Mouse (Mus musculus) mature B cell (primary cell): ENCODE results near the gene Mcf2l.

Source experiments
- in situ Hi-C: fragments of 300-500 bp; cut with MboI; formaldehyde crosslinking; loops from 2 replicates; pipeline ENCODE4 v1.14.3; 2019

Gene Mcf2l

DNA sequence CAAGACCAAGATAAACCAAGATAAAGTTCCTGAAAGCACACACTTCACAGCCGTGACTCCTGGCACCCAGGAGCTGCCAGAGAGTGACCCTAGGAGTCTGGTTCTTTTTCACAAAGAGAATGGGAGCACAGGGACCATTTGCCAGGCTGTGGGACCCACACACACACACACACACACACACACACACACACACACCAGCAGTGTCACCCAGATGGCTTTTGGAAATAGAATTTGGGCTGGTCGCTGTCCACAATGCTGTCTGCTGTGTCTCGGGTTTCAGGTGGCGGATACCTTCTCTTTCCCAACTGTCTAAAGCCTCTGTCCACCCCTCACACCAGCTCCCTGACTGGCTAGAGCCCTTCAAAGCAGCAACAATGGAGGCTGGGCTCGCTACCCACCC is 120.9 kb downstream of the Mcf2l start:
- in situ Hi-C loops = no loop called here

DNA sequence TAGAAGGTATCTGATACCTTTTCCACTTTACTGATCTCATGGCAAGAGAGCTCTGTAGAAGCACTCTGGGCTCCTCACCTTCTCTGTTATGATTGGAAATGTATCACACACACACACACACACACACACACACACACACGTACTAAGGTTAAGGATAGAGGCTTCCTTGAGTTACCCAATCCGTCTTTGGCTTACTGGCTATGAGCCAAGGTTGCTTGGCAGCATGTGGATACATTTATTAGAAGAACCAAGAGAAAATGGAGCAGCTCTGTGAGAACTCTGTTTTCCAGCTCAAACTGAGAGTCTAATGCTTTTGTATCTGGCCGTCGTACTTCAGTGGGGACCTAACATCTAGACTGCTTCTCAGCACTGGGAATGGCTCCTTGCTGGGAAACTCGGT is 121.9 kb downstream of the Mcf2l start:
- in situ Hi-C loops = no loop called here

DNA sequence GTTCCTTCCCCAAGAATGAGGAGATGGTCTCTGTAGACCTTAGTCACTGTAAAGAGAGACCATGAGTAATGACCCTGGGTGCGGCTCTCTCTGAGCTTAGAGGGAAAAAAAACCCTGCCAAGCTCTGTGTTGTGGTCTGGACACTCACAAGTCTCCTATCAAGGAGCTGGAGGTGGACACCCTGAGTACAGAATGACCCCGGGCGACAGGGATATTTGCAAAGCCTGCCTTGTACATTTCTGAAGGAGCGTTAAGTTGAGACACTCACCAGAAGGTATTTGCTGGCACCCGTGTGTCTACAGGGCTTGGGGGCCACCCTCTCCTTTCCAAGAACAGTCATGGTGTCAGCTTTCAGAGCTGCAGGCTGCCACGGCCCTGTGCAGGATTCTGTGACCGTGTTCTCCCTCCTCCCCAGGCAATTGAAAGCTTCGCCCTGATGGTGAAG is 123.2 kb downstream of the Mcf2l start:
- in situ Hi-C loops = no loop called here

DNA sequence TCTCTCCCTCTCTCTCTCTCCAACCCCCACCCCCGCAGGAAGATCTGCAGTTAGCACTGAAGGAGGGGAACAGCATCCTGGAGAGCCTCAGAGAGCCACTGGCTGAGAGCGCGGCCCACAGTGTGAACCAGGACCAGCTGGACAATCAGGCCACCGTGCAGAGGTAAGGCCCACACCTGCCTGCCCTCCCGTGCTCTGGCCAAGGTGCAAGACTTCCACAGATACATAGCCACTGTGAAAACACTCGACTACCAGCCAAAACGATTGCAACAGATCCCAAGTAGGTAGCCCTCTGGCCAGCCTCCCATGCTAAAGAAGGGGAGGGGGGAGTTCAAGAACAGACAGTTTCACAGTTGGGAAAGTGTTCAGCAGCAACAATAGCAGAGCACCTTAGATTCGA is 124.7 kb downstream of the Mcf2l start:
- in situ Hi-C loops = no loop called here

DNA sequence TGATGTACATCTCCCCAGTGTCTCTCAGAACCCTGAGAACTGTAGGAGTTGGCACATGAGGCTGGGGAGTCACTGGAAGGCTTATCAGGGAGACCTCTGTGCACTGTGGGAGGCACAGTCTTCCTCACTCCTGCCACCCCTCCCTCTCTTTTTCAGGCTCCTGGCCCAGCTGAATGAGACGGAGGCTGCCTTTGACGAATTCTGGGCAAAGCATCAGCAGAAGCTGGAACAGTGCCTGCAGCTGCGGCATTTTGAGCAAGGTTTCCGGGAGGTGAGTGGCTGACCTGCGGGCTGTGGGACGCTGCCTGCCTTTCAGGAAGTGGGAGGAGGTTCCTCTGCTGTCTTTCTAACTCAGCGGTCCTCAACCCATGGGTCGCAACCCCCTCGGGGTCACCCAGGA is 126.2 kb downstream of the Mcf2l start:
- in situ Hi-C loops = no loop called here

DNA sequence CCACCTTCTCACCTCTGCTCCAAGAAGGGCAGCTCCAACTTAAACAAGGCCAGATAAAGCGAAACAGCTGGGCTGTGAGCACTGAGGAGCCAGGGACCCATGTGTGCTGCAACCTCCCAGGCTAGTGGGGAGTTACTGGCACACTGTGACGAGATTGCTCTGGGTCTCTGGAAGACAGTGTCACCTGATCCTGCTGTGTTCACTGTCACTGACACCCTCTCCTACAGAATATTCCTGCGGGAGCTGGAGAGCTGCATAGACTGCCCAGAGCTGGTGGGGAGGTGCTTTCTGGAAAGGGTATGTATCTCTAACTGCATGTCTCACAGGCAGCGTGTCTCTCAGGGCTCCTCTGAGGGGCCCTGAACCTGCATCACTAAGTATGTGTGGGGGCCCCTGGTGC is 133.9 kb downstream of the Mcf2l start:
- in situ Hi-C loops = no loop called here

DNA sequence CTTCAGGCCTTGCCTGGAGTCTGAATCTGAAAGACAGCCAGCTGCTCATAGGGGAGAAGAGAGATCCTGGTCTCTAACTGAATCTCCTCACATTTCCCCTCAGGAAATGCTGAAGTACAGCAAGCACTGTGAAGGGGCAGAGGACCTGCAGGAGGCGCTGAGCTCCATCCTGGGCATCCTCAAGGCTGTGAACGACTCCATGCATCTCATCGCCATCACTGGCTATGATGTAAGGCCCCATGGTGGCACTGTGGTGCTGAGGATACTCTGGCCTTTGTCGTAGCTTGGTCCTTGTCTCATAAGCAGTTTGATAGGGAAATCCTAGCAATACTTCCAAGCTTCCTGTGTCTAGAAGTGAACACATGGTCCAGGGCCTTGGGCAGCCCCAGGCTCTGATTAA is 136.7 kb downstream of the Mcf2l start:
- in situ Hi-C loops = no loop called here

DNA sequence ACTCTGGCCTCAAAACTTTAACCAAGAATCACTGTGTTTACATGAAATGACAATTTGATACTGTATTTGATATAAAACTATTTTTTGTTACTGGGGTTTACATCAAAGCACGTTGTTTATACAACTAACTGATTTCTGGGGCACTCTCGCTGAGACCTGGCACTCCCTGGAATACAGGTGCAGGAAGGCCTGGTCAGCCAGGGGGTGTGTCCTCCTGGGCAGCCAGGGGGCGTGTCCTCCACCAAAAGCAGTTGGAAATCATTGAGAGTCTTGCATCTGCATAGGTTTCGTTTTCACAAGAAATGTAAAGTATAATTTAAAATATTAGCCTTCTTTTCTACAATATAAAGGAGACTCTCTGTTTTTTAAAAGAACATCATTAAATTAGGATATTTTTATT is 146.0 kb downstream of the Mcf2l start:
- in situ Hi-C loops = no loop called here

DNA sequence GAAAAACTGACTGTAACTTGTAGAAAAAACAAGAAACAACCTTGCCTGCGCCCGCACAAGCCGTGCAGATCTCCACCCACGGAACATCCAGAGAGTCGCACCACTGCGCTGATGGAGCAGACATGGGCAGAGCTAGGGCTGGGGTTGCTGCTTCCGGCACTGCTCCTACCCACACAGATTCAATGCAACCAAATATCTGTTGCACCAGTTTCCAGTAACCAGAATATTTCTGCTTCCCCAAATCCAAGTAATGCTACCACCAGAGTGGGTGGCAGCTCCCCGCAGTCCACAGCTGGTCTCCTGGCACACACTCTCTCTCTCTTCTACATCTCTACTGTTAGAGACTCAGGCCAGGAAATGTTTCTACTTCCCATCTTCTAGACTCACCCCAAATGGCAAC is 148.2 kb downstream of the Mcf2l start:
- in situ Hi-C loops = no loop called here

DNA sequence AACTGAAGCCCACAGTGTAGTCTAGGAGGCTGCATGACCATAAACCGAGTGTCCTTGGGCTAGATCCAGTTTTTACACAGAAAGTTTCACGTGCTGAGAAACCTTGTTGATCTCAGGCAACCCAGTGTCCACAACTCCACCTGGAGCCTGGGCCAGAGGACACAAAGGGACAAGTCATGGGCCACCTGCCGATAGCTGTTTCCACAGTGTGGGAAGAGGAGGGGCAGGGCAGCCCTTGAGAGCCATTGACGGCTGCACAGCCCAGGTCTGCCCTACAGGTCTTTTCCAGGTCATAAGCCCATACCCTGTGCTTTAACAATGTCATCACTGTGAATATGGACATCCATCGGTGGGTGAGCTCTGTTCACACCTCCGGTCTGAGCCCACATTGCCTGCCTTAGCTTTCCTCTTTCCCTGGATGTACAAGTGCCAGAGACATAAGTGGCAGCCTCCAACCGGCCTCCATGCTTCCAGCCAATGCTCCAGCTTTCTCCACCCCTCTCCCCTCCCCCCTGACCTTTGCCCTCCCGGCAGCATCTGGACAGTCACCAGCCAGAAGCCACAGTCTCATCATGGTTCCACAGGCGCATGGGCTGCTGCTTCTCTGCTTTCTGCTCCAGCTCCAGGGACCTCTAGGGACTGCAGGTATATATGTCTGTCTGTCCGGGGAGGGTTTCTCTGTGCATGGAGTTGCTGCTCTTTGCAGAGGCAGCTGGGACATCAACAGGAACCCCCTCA is 152.1 kb downstream of the Mcf2l start, which contains the start of gene F7:
TSS of gene F7 (plus strand) at position 548 of the 738 bp plus-strand sequence.
- in situ Hi-C loops = no loop called here

DNA sequence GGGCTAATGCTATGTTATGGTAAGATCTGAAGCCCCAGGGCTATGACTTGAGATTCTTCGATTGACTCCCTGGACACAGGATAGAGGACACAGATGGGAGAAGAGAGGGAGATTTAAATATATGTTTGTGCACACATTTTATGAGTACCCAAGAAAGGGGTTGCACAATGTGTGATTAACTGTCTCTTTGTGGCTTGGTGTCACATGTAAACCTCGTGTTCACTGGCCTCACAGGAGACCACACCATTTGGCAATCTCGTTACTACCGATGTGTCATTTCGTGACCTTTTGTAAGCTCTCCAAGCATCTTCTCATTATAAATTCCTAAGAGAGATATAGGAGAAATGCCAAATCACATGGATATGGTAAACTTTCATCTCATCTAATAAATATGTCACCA is 154.0 kb downstream of the Mcf2l start:
- in situ Hi-C loops = no loop called here

DNA sequence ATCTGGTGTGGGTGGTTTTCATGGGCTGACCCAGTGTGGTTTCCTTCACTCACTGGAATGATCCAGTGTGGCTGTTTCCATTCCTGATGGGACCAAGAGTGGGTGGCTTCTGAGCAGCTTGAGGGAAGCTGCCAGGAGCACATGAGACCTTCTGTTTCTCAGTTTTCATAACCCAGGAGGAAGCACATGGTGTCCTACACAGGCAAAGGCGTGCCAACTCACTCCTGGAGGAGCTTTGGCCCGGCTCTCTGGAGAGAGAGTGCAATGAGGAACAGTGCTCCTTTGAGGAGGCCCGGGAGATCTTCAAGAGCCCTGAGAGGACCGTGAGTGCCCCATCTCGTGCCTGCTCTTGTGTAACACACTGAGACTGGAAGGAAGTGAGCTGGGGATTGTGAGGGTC is 154.9 kb downstream of the Mcf2l start:
- in situ Hi-C loops = no loop called here

DNA sequence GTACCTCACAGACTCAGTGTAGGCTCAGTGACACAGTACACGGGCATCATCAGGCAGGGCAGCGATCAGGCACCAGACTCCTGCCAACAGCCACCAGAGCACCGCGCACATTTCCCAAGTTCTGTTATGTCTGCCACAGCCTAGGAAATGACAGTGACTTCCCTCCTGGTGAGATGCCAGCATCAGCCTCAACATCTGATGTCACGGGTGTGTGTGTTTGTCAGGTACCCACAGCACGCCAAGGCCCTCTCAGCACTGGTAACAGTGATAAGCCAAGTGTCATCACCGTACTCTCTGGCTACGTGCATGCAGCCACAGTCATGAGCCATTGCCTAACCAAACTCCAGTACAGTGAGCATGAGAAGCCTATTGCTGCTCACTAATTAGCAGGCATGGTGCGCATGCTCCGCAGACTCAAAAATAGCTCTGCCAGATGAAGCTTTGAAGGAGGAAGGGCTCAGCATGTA is 162.8 kb downstream of the Mcf2l start:
- in situ Hi-C loops = no loop called here

DNA sequence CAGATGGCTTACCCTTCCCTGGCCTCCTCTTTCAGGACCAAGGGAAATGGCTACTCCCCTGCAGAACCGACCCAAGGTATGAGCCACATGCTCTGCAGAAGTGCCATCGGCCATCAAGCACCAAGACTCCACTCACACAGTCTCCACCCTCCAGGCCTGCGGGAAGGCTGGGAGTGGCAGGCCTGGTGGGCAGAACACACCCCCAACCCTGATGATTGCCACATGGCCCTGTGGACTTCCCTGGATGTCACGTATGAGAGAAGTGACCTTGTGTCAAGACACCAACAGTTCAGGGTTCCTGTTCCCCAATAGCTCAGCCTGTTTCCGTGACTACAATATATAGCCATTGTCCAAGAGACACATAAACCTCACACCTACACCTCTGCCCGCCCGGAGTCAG is 163.4 kb downstream of the Mcf2l start, which contains the start of gene F10:
TSS of gene F10 (plus strand) at position 294 of the 400 bp plus-strand sequence.
- in situ Hi-C loops = no loop called here

DNA sequence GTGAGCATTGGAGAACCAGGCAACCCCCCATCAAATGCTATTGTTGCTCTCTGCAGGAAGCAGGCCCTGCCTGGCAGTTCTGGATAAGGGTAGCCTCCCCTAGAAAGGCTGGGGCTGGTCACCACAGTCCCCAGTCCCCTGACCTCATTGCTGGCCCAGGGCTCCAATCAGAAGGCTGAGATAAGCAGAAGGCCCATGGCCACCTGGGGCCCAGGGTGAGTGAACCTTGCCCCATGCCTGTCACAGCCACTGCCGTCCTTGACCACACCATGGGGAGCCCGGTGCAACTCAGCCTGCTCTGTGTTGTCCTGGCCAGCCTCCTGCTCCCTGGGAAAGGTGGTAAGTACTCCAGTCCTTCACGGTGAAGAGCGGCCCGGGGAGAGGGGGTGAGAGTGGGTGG is 164.0 kb downstream of the Mcf2l start:
- in situ Hi-C loops = no loop called here

DNA sequence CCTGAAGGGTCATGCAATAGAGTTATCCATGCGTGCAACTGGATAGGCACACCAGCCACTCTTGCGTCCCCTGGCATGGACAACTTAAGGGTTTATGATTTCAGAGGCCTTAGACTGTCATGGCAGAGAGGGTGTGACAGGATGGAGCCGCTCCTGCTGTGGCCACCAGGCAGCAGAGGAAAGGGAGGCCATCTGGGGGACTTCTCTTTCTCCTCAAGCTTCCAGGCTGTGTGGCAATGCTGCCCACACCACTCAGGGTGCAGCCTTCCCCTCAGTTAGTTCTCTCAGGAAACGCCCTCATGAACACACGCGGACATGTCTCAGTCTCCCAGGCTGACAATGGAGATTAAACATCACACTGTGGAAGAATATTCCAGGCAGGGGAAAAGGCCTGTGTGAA is 165.4 kb downstream of the Mcf2l start:
- in situ Hi-C loops = no loop called here

DNA sequence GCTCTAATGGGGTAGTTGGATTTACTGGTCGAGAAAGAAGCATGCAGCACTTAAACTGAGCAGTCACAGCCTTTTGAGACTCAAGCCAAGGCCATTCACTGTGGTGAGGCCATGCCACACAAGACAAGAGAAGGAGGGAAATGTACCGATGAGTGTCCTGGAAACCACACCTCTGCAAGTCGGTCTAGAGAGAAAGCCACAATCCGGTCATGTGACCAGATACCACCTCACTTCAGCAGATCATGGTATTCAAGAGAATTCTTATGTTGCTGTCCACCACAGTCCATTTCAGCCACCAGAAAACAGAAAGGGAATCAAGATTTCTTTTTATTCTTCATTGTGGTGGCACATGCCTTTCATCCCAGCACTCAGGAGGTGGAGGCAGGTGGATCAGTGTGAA is 167.9 kb downstream of the Mcf2l start:
- in situ Hi-C loops = no loop called here

DNA sequence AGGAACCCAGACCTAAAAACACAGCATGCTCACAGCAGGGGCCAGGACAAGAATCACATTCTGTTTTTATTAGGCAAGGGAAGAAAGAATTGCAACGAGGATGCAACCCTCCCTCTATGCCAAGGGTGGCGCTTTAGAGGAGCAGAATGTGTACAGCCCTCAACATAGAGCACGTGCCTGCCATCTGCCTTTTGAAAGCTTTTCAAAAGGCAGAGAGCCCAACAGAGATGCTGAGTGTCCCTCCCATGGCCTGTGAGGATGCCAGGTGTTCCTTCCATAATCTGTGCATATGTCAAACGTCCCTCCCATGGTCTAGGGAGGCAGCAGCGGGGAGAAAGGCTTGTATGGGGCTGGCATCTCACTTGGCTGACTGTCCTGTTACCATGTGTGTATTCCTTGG is 174.0 kb downstream of the Mcf2l start:
- in situ Hi-C loops = no loop called here

DNA sequence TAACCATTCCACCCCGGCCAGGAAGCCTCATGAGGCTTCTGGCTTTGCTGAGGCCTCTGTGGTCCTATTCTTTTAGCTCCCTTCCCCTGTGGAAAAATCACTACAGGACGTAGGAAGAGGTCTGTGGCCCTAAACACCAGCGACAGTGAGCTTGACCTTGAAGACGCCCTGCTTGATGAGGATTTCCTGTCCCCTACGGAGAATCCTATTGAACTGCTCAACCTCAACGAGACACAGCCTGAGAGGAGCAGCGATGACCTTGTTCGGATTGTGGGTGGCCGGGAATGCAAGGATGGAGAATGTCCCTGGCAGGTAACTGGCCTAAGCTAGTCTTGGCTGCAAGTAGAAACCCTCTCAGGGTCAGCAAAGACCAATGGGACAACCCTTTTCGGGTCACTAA is 176.9 kb downstream of the Mcf2l start:
- in situ Hi-C loops = no loop called here

DNA sequence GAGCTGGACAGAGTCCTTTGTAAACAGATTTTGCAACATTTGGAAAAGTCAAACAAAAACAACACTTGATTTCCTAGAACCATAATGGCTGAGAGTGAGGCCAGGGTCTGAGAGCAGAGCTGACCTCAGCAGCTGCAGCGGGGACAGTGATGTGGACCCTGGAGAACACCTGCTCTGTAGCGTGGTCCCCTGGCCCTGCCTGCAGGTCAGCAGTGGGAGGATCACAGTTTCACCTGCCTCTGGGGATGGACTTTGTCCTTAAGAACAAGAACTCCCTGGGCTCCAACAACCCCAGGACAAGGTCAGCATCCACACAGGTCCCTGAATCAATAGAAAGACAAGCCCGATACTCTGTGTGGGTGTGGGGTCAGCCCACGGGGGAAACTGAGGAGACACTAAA is 183.7 kb downstream of the Mcf2l start:
- in situ Hi-C loops = no loop called here

DNA sequence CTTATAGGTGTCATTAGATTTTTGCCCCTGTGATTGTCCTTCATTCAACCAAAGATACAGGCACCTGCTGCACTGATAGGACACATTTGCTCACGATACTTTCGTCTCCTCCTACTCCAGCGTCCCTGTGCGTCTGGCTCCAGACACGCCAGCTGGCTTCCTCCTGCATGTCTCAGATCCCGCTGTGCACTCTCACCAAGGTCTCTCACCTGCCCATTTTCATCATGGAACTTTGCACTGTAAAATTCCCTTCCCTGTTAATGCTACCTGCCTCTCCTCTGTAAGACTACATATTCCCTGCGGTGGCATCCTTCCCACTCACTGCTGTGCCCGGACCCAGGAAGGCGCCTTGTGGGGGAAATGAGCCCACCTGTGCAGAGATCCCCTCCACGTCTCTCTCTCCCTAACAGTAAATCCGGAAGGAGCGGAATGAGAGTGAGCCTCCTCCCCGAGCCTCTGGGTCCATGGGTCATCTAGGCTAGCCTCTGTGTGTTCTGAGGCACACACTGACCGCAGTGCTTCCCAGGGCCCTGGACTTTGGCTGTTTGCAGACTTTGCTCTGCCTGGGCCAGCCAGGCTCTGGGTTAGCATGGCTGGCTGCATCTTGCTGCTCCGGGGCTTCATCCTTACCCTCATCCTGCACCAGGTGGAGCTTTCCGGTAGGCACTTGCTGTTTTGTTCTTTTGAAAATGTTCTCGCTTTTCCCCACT is 187.0 kb downstream of the Mcf2l start, which contains the start of gene Proz:
TSS of gene Proz (plus strand) at position 474 of the 710 bp plus-strand sequence.
- in situ Hi-C loops = no loop called here

DNA sequence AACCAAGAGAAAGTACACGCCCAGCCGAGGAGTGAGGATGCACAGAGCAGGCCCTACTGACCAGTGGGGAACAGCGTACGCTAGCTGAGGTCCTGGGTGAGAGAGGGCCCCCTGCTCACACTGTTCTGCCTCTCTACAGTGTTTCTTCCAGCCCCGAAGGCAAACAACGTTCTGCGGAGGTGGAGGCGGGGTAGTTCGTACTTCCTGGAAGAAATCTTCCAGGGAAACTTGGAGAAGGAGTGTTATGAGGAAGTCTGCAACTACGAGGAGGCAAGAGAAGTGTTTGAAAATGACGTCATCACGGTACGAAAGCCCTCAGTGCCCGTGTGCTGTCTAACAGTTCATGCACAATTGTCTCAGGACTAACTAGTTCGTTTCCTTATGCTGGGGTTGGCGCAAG is 189.5 kb downstream of the Mcf2l start:
- in situ Hi-C loops = no loop called here
